Mouse (Mus musculus) left cerebral cortex, adult 18-20 months (tissue): Measurements from ENCODE around the gene Rps6ka5. TPM values are rescaled to one million over a fixed set of nuclear protein-coding genes. Genes with fewer than 3 reads are reported as not detected.

Experiments
- DNase-seq, 2 experiments: peaks; one replicate each; pipeline ENCODE4 v3.0.0; 2021 to 2022; ENCODE audit warnings: low spot score in 2 of 2, mixed read lengths in 1 of 2
- long read RNA-seq, 2 experiments: library from polyadenylated mRNA; stranded (forward); transcript quantifications; one replicate each; pipeline ENCODE4 v2.0.0; 2021
- total RNA-seq, 2 experiments: library from RNA; stranded (reverse); gene quantifications; 2 replicates each; pipeline ENCODE4 v1.2.3; 2021

Gene Rps6ka5
- 10 to 100 TPM; 22.8 to 27.7 TPM for total RNA-seq
- long read RNA-seq, experiment 1, full-length matches to known transcripts = 6 of 15 reads
- long read RNA-seq, experiment 1, partial matches to known transcripts = 2 of 15 reads
- long read RNA-seq, experiment 1, other reads (novel, unspliced or antisense) = 7 of 15 reads
- long read RNA-seq, experiment 2, full-length matches to known transcripts = 3 of 6 reads
- long read RNA-seq, experiment 2, partial matches to known transcripts = 1 of 6 reads
- long read RNA-seq, experiment 2, other reads (novel, unspliced or antisense) = 2 of 6 reads

DNA sequence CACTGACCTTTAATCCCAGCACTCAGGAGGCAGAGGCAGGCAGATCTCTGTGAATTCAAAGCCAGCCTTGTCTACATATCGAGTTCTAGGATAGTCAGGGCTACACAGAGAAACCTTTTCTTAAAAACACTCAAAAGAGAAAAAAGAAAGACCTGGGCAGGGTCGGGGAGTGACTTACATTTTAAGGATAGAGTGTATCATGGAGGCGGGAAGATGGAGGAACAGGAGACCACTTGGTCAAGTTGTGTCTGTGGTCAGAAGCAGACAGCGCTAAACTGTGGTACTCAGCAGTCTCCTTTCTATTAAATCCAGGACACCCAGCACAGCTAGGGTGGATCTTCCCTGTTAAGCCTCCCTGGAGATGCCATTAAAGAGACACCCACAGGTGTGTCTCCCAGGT, at the start of gene Rps6ka5:
Rps6ka5 (minus strand) TSS at position 333 of the 400 bp plus-strand sequence.
- no peak for DNase-seq

GRCm38 (mm10) chr12:100775911-100776581, 49.3 kb upstream of the Rps6ka5 start:
- no peak for DNase-seq

DNA sequence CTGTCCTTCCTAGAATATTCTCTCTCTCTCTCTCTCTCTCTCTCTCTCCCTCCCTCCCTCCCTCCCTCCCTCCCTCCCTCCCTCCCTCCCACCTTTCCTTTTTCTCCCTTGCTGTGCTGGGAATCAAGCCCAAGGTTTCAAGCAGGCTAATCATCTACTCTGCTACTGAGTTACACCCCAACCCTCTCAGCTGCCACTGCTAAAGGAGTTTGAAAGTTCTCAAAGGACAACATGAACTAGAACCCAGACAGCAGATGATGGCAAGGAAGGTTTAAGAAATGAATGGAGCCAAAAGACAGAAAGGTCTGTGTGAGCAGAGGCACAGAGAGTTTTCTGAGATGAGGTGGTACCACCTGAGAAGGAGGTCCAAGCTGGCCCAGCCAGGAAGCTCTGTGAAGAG, 48.5 kb upstream of the Rps6ka5 start:
- DNase-seq = no peak

- no peak for DNase-seq
These were observed 48.0 kb upstream of the Rps6ka5 start for GRCm38 (mm10) chr12:100774756-100775155.

DNA sequence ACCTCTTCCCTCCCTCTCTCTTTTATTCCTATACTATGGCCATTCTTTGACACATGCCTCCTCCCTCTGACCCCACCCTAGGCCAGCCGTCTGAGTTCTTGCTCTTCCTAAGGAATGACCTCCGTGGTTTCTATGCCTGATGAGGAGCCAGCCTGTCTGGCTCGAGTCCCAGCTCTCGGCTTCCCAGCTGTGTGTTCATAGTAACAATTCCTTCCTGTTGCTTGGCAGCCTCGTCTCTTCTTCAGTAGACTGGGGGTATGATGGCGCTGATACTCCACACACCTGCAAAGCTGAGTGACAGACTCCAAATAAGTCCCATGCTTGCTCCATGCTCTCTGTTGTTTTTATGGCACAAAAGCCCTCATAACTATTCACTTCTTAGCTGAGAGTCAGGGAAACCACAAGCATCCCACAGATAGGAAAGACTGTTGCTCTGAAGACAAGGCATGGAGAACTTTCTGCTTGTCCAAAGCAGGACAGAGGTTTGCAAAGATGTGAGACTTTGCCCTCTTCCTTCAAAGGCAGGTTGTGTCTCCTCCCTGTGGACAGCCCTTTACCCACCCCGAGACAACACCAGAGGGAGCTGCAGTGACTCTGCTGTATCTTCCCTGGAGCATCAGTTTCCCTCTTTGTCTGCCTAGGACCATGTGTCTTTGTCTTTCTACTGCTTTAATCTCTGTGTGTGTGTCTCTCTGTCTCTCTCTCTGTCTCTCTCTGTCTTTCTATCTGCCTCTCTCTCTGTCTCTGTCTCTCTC, 45.6 kb upstream of the Rps6ka5 start:
- peak; percentile 41 for DNase-seq

DNA sequence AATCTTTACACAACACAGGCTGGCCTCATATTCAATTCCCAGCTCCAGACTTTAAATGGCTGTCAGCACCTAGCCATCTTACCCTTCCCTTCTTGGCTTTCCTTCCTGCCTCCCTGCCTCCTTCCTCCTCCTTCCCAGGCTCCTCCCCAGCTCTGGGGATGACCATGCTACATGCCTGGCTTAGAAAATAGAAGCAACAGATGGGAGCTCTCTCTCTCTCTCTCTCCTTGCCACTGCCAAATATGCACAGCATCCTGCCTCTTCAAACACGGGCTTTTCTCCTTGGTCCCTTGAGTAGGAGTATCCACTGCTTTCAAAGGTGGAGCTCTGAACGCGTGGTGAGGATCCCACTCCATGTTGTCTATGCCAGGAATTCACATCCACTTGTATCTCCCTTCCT, 44.0 kb upstream of the Rps6ka5 start:
- peak in 1 of 2 experiments; percentile 25 for DNase-seq

- no peak for DNase-seq
These were observed 43.1 kb upstream of the Rps6ka5 start for GRCm38 (mm10) chr12:100769871-100770270.

GRCm38 (mm10) chr12:100764329-100765018, 37.7 kb upstream of the Rps6ka5 start:
- DNase-seq = no peak

- DNase-seq = peak; percentile 36 to 53
These were observed 36.1 kb upstream of the Rps6ka5 start for GRCm38 (mm10) chr12:100762663-100763425.

DNA sequence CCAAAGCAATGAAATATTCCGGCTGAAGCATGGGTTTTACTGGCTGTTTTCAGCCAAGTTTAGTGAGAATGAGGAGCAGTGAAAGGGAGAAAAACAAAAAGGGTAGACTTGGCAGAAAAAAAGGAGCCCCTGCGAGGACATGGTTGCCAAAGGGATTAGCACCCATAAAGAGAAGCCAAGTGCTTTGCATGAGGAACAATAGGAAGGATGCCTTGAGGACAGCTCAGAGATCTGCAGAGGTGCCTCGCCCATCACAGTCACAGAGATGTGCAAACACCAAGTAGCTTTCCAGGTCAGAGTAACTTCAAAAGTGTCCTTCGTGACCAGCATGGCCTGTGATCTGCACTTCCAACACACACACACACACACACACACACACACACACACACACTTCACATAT, 30.6 kb upstream of the Rps6ka5 start:
- DNase-seq = no peak

DNA sequence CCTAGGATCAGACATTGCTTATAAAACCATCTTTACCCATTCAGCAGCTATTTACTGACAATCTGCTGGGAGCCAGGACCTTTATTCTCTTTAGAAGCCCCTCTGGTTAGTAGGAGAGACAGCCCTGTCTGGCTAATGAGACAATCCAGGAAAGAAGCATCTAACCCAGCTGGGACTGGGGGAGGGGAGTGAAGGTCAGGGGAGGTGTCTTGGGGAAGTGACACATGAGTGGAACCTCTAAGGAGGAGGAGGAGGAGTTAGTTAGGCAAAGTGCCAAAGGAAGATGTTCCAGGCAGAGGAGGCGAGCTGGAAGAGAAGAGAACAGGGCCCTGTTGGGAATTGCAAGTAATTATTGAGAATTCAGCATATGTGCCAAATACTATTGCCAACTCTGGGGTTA, 26.9 kb upstream of the Rps6ka5 start:
- no peak for DNase-seq

DNA sequence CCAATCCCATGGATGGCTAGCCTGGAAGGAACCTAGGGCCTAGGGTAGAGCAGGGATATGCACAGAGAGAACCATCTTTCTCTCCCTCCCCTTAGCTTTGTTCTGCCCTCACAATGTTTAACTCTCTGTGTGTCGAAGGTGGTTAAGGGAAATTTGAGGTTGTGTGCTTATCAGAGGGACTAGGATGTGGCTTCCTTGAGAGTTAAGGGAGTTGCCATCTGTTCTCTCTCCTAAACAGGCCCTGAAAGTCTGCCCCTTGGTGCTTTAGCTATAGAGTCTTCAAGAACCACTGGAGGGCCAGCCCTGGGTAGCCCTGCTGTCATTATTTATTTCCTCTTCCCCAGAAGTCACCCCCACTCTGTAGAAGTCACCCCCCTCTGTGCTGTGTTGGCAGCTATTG, 26.2 kb upstream of the Rps6ka5 start:
- no peak for DNase-seq

GRCm38 (mm10) chr12:100742468-100742867, 15.7 kb upstream of the Rps6ka5 start:
- no peak for DNase-seq

- no peak for DNase-seq
These were observed 13.5 kb upstream of the Rps6ka5 start for GRCm38 (mm10) chr12:100740313-100740712.

GRCm38 (mm10) chr12:100739011-100739570, 12.3 kb upstream of the Rps6ka5 start:
- DNase-seq = no peak

- no peak for DNase-seq
These were observed 11.7 kb upstream of the Rps6ka5 start for GRCm38 (mm10) chr12:100738498-100738897.

DNA sequence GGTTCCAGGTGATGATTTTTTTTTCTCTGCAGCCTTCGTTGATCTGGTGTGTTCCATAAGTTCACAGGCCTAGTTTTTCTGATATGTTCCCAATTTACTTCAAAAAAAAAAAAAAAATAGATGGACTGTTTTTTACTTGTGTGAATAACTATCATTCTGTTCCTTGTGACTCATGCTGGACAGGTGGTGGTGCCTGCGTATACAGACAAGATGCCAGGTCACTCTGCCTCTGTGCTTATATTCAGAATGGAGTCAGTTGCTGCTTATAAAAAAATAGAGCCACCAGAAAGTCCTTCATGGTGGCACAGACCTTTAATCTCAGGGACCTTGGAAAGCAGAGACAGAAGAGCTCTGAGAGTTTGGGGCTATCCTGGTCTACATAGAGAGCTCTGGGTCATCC, 8.8 kb upstream of the Rps6ka5 start:
- no peak for DNase-seq

- no peak for DNase-seq
These were observed 8.4 kb upstream of the Rps6ka5 start for GRCm38 (mm10) chr12:100735156-100735555.

DNA sequence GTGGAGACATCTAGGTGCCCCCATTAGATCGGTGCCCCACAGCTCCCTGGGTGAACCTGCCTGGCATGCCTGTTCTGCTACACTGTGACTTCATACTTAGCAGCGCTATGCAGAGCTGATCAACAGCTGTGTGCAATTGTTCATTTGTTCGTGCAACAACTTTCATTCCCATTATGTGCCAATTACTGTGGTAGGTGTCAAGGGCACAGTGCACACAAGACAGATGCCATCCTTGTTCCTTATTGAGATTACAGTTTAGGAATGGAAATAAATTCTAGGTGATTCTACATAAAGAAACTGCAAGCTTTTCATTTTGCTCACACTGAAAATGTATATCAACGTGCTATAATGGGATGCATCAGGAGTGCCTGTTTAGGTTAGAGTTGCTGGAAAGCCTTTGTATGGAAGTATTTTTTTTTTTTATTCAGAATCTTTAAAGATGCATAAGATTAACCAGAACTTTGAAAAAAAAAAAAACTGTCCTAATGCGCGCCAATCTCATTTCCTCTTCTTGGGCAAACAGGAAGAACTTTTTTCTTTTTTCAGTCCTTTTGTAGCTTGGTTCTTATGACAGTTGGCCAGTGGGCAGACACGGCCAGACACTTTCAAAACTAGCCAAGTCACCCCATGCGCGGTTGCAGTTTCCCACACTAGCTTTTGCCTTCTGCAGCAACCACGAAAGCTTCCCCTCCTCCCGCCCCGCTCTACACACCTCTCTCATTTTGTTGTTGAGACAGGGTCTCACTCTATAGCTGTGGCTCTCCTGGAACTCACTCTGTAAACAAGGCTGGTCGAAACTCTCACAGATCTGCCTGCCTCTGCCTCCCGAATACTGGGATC, 2.1 kb upstream of the Rps6ka5 start:
- no peak for DNase-seq

DNA sequence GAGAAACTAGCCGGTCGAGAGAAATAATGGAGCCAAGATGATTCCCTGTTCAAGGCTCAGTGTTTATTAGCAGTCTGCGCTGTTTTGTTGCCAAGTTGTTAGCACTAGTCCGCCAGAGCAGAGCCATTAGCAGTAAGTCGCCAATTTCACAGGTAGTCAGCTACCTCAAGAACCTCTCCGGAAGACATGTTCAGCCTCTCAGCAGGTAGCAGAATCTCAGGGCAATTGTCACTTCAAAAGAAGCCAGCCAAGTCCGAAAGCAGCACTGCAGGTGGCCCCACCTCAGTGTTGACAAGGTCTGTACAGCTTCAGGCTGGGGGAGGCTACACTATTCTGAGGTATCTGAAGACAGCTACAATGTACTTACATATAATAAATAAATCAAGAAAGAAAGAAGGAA, 1.1 kb upstream of the Rps6ka5 start:
- no peak for DNase-seq
